Mouse (Mus musculus) heart, embryonic 15.5 days (tissue): ENCODE measurements around the gene Iqck. TPM values are rescaled to one million over a fixed set of nuclear protein-coding genes. Genes with fewer than 3 reads are reported as not detected.

Experiments
- ATAC-seq: fragments of 200-750 bp; cut with Nextera tagmentation; replicated peaks from 2 replicates; pipeline ENCODE4 v1.8.0; 2017; ENCODE audit warnings: low read depth, moderate TSS enrichment; ENCODE audit not compliant: insufficient number of reproducible peaks, insufficient read depth, low FRiP score
- H3K27ac ChIP-seq: fragments of 300-500 bp; sonication (generic); 2 replicates; pipeline ENCODE4 v1.5.1; 2015; ENCODE audit warnings: mild to moderate bottlenecking, inconsistent platforms
- H3K27me3 ChIP-seq: fragments of 300-500 bp; sonication (generic); 2 replicates; pipeline ENCODE4 v1.6.1; 2015; ENCODE audit warnings: inconsistent platforms
- H3K36me3 ChIP-seq: fragments of 300-500 bp; sonication (generic); 2 replicates; pipeline ENCODE4 v1.6.1; 2015; ENCODE audit warnings: mild to moderate bottlenecking, inconsistent platforms
- H3K4me1 ChIP-seq: fragments of 300-500 bp; sonication (generic); replicated peaks from 2 replicates; pipeline ENCODE4 v1.6.1; 2015; ENCODE audit warnings: inconsistent platforms
- H3K4me2 ChIP-seq: fragments of 300-500 bp; sonication (generic); 2 replicates; pipeline ENCODE4 v1.6.1; 2015; ENCODE audit warnings: inconsistent platforms, mild to moderate bottlenecking, moderate library complexity
- H3K4me3 ChIP-seq: fragments of 300-500 bp; sonication (generic); 2 replicates; pipeline ENCODE4 v1.5.1; 2015; ENCODE audit warnings: mild to moderate bottlenecking, inconsistent platforms
- H3K9ac ChIP-seq: fragments of 300-500 bp; sonication (generic); 2 replicates; pipeline ENCODE4 v1.6.1; 2015; ENCODE audit warnings: mild to moderate bottlenecking, inconsistent platforms
- H3K9me3 ChIP-seq: fragments of 300-500 bp; sonication (generic); replicated peaks from 2 replicates; pipeline ENCODE4 v1.6.1; 2016; ENCODE audit warnings: inconsistent platforms
- WGBS: fragments of 180-500 bp; shearing (Covaris S2); methylation state at CpG from one replicate; pipeline ENCODE4 v1.1.7; 2015; ENCODE audit warnings: mixed read lengths; 5-methylcytosine and 5-hydroxymethylcytosine counted together
- polyA plus RNA-seq: library from polyadenylated mRNA; unstranded; fragments of >200 nt; fragmentation: Nextera tagmentation; extraction: Ambion mirVana; gene quantifications from 2 replicates; pipeline ENCODE4 v1.2.1, GENCODE M21; 2015

The Iqck gene
- polyA plus RNA-seq, 1 experiment from 2014 or later, result 1.0 TPM

DNA sequence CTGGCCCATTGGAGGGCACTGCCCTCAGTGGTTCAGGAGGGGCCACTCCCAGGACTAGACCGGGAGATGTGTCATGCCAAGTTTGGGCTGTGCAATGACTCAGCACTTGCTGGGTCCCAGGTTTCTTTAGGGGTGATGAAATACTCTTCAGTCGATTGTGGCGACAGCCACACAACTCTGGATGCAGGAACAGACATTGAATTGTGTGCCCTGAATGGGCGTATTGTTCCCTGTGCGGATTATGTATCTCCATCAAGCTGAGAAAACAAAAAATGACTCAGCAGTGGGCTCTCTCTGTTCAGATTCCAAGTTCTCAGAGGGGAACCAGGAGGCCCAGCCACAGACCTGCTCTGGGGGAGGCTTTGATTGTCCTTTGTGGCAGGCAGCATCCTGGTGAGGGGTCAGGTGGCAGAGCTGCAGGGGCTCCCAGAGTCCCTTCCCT, 27.6 kb upstream of the Iqck start:
- Histone ChIP-seq H3K9me3 (no peaks in the 10 kb centered on the region), H3K4me1 (no peaks in the 10 kb centered on the region), H3K4me2 (no peak overlapping the region), H3K36me3 (peaks cover 9% of the 10 kb centered on the region), H3K27ac (no peak overlapping the region), H3K27me3 (no peaks in the 10 kb centered on the region), H3K9ac (no peak overlapping the region), H3K4me3 (no peak overlapping the region)
- ATAC-seq, result no peak; the same call in 1 of the 2 replicates
- WGBS, result 67% methylated on average over 5 of the region's 5 CpGs

GRCm38 (mm10) chr7:118837901-118838300, 17.7 kb upstream of the Iqck start:
- no peak overlapping the region for H3K9ac ChIP-seq
- H3K27ac ChIP-seq, result no peak overlapping the region
- peaks cover 16% of the 10 kb centered on the region for H3K4me1 ChIP-seq
- H3K9me3 ChIP-seq, result no peaks in the 10 kb centered on the region
- WGBS, result 72% methylated on average over 5 of the region's 5 CpGs
- no peak for ATAC-seq
- no peak overlapping the region for H3K4me3 ChIP-seq
- H3K4me2 ChIP-seq, result no peak overlapping the region
- peaks cover 54% of the 10 kb centered on the region for H3K36me3 ChIP-seq
- no peaks in the 10 kb centered on the region for H3K27me3 ChIP-seq

DNA sequence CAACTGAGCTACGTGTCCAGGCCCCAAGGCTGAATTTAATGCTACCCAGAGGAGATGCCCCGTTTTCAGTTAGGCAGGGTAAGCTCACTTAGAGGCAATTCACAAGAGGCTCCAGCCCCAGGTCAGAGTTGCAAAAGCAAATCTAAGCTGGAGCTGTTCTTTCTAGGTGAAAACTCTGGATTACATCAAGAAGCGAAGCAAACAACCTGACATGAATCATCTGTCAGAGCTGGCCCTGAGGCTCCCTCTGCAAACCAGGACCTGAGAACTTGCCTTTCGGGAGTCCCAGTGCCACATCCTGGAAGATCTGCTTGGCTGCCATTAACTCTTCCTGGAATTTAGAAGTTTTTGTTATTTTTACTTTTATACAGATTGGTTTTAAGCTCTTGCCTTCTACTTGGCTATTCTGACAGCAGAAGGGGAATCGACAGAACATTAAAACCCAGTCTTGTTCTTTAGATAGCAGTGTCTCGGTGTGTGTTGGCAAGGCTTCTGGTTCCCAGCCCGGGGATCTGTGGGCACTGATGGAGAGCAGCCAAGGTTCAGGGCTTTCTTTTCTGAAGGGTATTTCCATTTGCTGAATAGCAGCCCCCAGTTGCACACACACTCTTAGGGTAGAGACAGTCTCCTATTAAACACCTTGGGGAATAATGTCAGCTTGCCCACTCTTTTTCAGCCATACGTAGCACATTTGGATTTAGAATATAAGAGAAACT, 14.4 kb upstream of the Iqck start:
- Histone ChIP-seq H3K9ac (no peak overlapping the region), H3K4me1 (peaks cover 16% of the 10 kb centered on the region), H3K4me2 (no peak overlapping the region), H3K27ac (peak overlapping the region; percentile 62), H3K36me3 (peaks cover 63% of the 10 kb centered on the region), H3K27me3 (no peaks in the 10 kb centered on the region), H3K4me3 (no peak overlapping the region), H3K9me3 (no peaks in the 10 kb centered on the region)
- no peak for ATAC-seq
- 52% methylated on average over 8 of the region's 8 CpGs for WGBS

DNA sequence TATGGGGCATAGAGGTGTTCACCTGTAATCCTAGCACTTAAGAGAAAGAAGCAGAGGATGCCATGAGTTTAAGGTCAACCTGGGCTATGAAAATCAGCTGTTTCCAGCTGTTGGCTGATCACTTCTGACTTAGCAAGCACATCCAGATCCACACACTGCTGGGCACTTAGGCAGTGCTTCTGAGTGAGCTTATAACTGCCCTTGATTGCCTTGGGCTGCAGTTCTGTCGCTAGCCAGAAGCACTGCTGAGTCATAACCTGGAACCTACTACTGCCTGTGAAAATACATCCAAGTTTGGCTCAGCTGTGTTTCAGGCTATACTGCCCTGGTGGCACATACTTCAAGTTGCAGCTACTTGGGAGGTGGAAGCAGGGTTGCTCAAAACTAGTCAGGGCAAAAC, 13.8 kb upstream of the Iqck start:
- H3K4me3 ChIP-seq, result no peak overlapping the region
- peak overlapping the region; percentile 62 for H3K27ac ChIP-seq
- H3K36me3 ChIP-seq, result peaks cover 65% of the 10 kb centered on the region
- peaks cover 16% of the 10 kb centered on the region for H3K4me1 ChIP-seq
- no peak for ATAC-seq
- no peak overlapping the region for H3K4me2 ChIP-seq
- H3K9me3 ChIP-seq, result no peaks in the 10 kb centered on the region
- no peaks in the 10 kb centered on the region for H3K27me3 ChIP-seq
- no peak overlapping the region for H3K9ac ChIP-seq
- 35% methylated on average over 1 of the region's 1 CpGs for WGBS

DNA sequence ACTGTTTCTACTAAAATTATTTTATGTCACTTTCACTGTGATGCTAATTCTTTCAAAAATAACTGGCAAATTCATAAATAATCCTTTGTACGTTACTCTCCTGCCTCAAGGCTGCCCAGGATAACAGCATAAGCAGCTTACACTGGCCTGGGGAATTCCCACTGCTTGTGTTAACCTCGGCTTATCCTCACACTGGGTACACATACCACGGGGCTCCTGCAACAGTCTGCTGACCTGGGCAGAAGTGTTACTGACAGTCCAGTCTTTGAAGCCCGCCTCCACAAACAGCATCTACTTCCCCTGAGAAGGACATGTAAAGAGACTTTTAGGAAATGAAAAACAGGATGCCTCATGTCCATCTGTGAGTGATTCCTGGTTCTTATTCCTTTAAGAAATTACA, 12.6 kb upstream of the Iqck start:
- no peaks in the 10 kb centered on the region for H3K27me3 ChIP-seq
- H3K27ac ChIP-seq, result no peak overlapping the region
- 68% methylated on average over 4 of the region's 4 CpGs for WGBS
- no peaks in the 10 kb centered on the region for H3K9me3 ChIP-seq
- H3K36me3 ChIP-seq, result peaks cover 62% of the 10 kb centered on the region
- H3K4me3 ChIP-seq, result no peak overlapping the region
- ATAC-seq, result no peak
- H3K9ac ChIP-seq, result no peak overlapping the region
- peaks cover 16% of the 10 kb centered on the region for H3K4me1 ChIP-seq
- no peak overlapping the region for H3K4me2 ChIP-seq

DNA sequence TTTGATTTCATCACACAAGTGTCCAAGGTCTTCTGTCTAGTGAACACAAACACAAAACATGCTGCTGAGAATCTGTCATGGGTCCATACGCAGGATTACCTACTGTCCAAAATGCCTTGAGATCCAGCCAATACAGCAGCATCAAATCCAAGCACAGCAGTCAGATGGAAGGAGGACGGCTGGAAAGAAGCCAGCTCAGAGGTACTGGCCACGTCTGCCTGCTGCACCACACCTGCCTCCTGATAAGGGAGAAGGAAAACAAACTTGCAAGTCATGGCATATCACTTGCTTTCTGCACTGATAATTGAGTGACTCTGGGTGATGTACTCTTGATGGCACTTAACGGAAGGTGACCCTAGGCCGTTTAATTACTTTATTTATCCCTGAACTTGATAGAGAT, 10.4 kb upstream of the Iqck start:
- 52% methylated on average over 5 of the region's 5 CpGs for WGBS
- no peak for ATAC-seq

GRCm38 (mm10) chr7:118846329-118846728, 9.2 kb upstream of the Iqck start:
- ATAC-seq, result no peak
- WGBS, result 89% methylated on average over 4 of the region's 4 CpGs

More for the DNA sequence above, 10.4 kb upstream of the Iqck start:
- H3K4me2 ChIP-seq, result no peak overlapping the region
- no peaks in the 10 kb centered on the region for H3K27me3 ChIP-seq
- H3K27ac ChIP-seq, result no peak overlapping the region
- peaks cover 36% of the 10 kb centered on the region for H3K4me1 ChIP-seq
- H3K9ac ChIP-seq, result no peak overlapping the region
- H3K36me3 ChIP-seq, result peaks cover 57% of the 10 kb centered on the region
- H3K4me3 ChIP-seq, result no peak overlapping the region
- no peaks in the 10 kb centered on the region for H3K9me3 ChIP-seq

GRCm38 (mm10) chr7:118848796-118849195, 6.8 kb upstream of the Iqck start:
- WGBS, result 39% methylated on average over 10 of the region's 10 CpGs
- Histone ChIP-seq H3K9ac (no peak overlapping the region), H3K27ac (peak overlapping the region; percentile 77), H3K36me3 (peaks cover 66% of the 10 kb centered on the region), H3K27me3 (no peaks in the 10 kb centered on the region), H3K4me1 (peaks cover 40% of the 10 kb centered on the region), H3K9me3 (no peaks in the 10 kb centered on the region), H3K4me3 (no peak overlapping the region), H3K4me2 (no peak overlapping the region)
- ATAC-seq, result peak; percentile 41; the same call in 1 of the 2 replicates

More at GRCm38 (mm10) chr7:118846329-118846728, 9.2 kb upstream of the Iqck start:
- no peaks in the 10 kb centered on the region for H3K27me3 ChIP-seq
- no peak overlapping the region for H3K4me2 ChIP-seq
- H3K4me3 ChIP-seq, result no peak overlapping the region
- no peak overlapping the region for H3K9ac ChIP-seq
- no peak overlapping the region for H3K27ac ChIP-seq
- peaks cover 39% of the 10 kb centered on the region for H3K4me1 ChIP-seq
- H3K9me3 ChIP-seq, result no peaks in the 10 kb centered on the region
- H3K36me3 ChIP-seq, result peaks cover 60% of the 10 kb centered on the region

- Histone ChIP-seq H3K4me1 (peaks cover 49% of the 10 kb centered on the region), H3K9ac (no peak overlapping the region), H3K9me3 (no peaks in the 10 kb centered on the region), H3K4me3 (no peak overlapping the region), H3K4me2 (no peak overlapping the region), H3K36me3 (peaks cover 57% of the 10 kb centered on the region), H3K27me3 (no peaks in the 10 kb centered on the region), H3K27ac (peak overlapping the region; percentile 77)
- 65% methylated on average over 5 of the region's 5 CpGs for WGBS
- 0 out of 2 replicates have a peak, but pooled peaks have one; percentile 25 for ATAC-seq
Measured at GRCm38 (mm10) chr7:118849543-118850250, 5.9 kb upstream of the Iqck start.

DNA sequence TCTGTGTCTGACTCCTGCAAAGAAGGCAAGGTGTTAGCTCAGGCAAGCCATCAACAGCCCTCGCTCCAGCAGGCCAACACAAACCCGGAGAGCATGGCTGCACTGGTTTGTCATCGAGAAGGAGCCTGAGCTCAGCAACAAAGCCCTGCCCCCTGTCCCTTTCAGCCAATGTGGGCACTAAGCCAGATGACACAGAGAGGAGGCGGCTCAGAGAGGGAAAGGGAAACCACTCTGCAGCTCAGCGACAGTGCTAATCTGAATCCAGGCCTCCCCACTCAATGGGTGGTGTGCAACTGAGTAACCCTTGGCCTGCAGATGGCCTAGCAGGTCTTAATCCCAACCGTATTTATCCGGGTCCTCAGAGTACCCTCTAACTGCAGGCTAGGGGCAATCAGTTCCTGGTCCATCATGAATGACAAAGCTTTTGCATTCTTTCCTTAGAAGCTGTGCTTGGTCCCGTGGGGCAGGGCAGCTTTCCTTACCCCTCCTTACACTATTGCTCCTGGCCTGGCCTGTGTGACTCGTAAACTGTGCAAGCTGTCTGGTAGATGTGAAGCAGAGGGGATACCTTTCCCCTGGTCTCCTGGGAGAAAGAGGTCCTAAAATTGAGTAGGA, 4.8 kb upstream of the Iqck start:
- H3K27ac ChIP-seq, result no peak overlapping the region; the same call in 1 of the 2 replicates
- H3K4me3 ChIP-seq, result no peak overlapping the region
- 53% methylated on average over 9 of the region's 9 CpGs for WGBS
- no peak for ATAC-seq
- no peaks in the 10 kb centered on the region for H3K27me3 ChIP-seq
- H3K9ac ChIP-seq, result no peak overlapping the region
- H3K4me1 ChIP-seq, result peaks cover 50% of the 10 kb centered on the region
- no peak overlapping the region for H3K4me2 ChIP-seq
- H3K9me3 ChIP-seq, result no peaks in the 10 kb centered on the region
- H3K36me3 ChIP-seq, result peaks cover 46% of the 10 kb centered on the region

DNA sequence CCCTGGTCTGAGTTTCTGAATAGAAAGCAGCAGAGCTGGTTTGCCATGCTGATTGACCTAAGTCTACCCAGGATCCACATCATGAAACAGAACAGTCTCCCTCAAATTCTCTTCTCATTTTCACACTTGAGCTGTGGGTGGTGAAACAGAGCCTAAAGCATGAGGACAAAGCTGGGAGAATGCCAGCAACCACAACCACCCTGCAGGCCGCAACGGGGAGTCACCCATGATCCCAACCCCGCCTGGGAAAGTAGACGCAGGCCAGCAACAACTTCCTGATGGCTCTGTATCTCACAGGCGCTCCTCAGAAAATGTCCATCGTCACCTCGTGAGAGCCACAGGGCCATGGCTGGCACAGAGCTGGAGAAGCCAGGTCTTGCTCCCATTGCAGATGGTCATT, 4.0 kb upstream of the Iqck start:
- Histone ChIP-seq H3K9ac (no peak overlapping the region), H3K27me3 (no peaks in the 10 kb centered on the region), H3K9me3 (no peaks in the 10 kb centered on the region), H3K4me3 (no peak overlapping the region), H3K27ac (no peak overlapping the region), H3K4me2 (no peak overlapping the region), H3K4me1 (peaks cover 55% of the 10 kb centered on the region), H3K36me3 (peaks cover 39% of the 10 kb centered on the region)
- WGBS, result 63% methylated on average over 7 of the region's 7 CpGs
- no peak for ATAC-seq
